Mouse (Mus musculus): Measurements from ENCODE around the gene Reep6. TPM values are rescaled to one million over a fixed set of nuclear protein-coding genes. Genes with fewer than 3 reads are reported as not detected.

Reep6 gene
- polyA plus RNA-seq, 1 experiment: 4.9 TPM

- DNase-seq (ENCODE audit: extremely low spot score in 1 of 2, low spot score in 1 of 2): no peak
Measured at GRCm38 (mm10) chr10:80348981-80349380, 19.2 kb downstream of the Reep6 start.

DNA sequence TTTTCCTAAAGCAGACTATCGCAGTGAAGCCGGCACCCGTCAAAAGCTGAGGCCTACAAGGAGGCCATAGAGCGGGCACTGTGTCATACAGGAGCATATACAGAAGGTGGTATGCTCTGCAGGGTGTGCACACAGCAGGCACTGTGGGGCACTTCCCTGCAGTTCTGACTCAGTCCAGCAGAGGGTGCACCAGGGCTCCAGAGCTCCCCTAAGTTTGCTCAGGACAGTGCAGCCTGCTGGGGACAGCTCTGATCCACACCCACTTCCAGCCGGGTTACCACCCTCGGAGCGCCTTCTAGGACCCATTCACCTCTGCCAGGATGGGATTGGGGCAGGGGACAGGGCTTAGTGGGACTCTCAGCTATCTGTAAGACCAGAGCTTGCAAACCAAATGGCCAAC is 20.5 kb downstream of the Reep6 start:
- DNase-seq (ENCODE audit: extremely low spot score in 1 of 2, low spot score in 1 of 2): peak in 1 of 2 experiments; percentile 93

DNA sequence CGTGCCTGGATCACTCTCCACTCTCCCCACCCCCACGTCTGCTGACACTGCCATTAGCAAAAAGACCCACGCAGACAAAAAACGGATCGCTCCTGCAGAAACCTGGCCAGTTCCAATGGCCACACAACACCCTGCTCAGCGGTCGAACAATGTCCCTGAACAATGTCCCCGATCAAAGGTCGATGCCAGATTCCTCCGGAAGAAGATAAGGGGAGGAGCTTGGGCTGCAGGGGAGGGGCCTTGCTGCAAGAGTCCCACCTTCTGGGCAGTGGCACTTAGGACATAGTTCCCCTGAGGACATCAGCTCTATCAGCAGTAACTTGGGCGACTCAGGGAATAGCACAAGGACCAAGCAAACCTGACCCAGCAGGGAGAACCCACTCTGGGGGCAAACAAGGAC is 22.1 kb downstream of the Reep6 start:
- no peak for DNase-seq (ENCODE audit: extremely low spot score in 1 of 2, low spot score in 1 of 2)

- no peak for DNase-seq (ENCODE audit: extremely low spot score in 1 of 2, low spot score in 1 of 2)
Measured at GRCm38 (mm10) chr10:80352727-80353126, 23.0 kb downstream of the Reep6 start.

- no peak for DNase-seq (ENCODE audit: extremely low spot score in 1 of 2, low spot score in 1 of 2)
Measured at GRCm38 (mm10) chr10:80355431-80355830, 25.7 kb downstream of the Reep6 start.

GRCm38 (mm10) chr10:80356001-80356682 is 26.4 kb downstream of the Reep6 start, which contains the start of gene Plk5:
Plk5 (plus strand) TSS chr10:80356459.
- no peak for DNase-seq (ENCODE audit: extremely low spot score in 1 of 2, low spot score in 1 of 2)

GRCm38 (mm10) chr10:80356737-80357136 is 27.0 kb downstream of the Reep6 start:
- no peak for DNase-seq (ENCODE audit: extremely low spot score in 1 of 2, low spot score in 1 of 2)

DNA sequence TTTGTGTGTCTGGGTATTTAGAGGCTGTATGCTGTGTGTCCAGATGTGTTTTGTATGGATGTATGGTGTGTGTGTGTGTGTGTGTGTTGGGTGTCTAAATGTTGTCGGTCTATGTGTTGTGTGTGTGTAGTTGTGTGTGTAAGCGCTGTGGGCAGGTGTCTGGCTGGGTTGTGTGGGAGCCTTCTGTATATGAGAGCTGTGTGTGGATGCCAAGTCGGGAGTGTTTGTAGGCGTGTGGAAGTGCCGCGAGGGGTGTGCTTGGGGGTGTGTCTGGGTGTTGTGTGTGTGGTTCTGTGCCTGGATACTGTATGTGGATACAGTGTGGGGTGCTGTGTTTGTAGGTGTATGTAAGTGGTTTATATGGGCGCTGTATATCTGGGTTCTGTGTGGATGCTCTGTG is 27.6 kb downstream of the Reep6 start:
- no peak for DNase-seq (ENCODE audit: extremely low spot score in 1 of 2, low spot score in 1 of 2)

GRCm38 (mm10) chr10:80357994-80358639 is 28.4 kb downstream of the Reep6 start:
- no peak for DNase-seq (ENCODE audit: extremely low spot score in 1 of 2, low spot score in 1 of 2)

- no peak for DNase-seq (ENCODE audit: extremely low spot score in 1 of 2, low spot score in 1 of 2)
Measured at GRCm38 (mm10) chr10:80363734-80364133, 34.0 kb downstream of the Reep6 start.

DNA sequence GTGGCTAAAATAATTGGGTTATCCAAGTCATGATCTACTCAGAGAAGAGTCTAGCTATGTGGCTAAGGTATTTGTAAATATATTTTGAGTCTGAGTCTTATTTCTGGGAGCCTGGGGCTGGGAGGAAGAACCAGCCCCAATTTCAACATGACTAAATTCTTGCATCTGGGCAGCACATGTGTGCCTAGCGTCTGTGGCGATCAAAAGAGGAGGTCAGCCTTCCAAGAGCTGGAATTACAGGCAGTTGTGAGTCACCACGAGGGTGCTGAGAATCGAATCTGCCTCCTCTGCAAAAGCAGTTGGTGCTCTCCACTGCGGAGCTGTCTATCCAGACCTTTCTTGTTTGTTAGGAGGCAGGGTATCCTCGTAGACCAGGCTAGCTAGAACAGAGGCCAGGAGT is 36.0 kb downstream of the Reep6 start:
- DNase-seq (ENCODE audit: extremely low spot score in 1 of 2, low spot score in 1 of 2): no peak

GRCm38 (mm10) chr10:80367954-80368353 is 38.2 kb downstream of the Reep6 start:
- DNase-seq (ENCODE audit: extremely low spot score in 1 of 2, low spot score in 1 of 2): no peak

- no peak for DNase-seq (ENCODE audit: extremely low spot score in 1 of 2, low spot score in 1 of 2)
Measured at GRCm38 (mm10) chr10:80368392-80368791, 38.6 kb downstream of the Reep6 start.

DNA sequence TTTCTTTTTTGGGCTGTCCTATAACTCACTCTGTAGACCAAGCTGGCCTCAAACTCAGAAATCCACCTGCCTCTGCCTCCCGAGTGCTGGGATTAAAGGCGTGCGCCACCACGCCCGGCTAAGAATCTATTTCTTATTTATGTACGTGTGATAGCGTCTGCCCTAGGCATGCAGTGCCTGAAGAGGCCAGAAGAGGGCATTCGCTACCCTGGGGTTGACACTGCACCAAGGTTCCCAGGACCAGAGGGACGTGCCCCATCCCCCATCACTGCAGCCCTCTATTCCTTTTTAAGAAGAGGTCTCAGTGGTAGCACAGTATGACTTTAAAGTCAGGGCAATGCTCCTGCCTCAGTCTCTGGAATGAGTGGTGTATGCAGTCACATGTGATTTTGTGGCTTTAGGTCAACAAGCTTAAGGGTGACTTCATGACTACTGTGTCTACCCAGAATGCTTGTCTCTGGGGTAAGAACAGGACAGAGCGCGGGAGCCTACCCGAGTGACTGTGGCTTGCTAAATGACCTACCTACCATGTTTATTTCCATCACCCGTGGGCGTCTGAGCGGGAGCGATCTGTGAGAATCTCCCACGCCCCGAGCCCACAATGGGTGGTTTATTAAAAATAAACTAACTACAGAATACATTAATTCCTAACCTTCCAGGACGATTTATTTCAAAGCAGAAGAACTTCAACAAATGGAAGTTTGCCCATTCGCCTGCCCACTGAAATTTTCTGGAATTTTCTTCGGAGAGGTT is 40.4 kb downstream of the Reep6 start:
- peak in 1 of 2 experiments; percentile 70 for DNase-seq (ENCODE audit: extremely low spot score in 1 of 2, low spot score in 1 of 2)

DNA sequence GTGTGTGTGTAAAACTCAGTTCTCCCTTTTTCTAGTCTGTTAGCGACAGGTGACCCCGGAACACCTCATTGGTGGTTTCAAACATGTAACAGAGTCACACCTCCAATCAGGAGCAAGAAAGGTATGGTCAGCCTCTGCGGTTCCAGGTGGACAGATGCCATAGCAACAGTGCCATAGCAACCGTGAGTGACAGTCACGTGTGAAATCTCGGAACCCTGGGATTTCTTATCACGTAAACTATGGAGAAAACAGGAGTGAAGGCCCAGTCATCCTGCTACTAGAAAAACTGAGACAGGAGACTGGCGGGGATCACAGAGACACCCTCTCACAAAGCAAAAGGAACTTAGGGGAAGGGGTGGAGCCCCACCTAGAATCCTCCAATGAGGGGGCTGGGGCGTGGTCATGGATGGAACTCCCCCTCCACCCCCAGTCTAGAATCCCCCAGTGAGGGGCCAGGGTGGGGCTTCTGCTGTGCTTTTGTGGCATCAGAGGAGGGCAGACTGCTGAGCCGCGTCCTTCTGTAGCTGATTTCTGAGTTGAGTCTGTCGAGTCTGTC is 41.7 kb downstream of the Reep6 start:
- no peak for DNase-seq (ENCODE audit: extremely low spot score in 1 of 2, low spot score in 1 of 2)

GRCm38 (mm10) chr10:80371983-80372382 is 42.2 kb downstream of the Reep6 start:
- no peak for DNase-seq (ENCODE audit: extremely low spot score in 1 of 2, low spot score in 1 of 2)

DNA sequence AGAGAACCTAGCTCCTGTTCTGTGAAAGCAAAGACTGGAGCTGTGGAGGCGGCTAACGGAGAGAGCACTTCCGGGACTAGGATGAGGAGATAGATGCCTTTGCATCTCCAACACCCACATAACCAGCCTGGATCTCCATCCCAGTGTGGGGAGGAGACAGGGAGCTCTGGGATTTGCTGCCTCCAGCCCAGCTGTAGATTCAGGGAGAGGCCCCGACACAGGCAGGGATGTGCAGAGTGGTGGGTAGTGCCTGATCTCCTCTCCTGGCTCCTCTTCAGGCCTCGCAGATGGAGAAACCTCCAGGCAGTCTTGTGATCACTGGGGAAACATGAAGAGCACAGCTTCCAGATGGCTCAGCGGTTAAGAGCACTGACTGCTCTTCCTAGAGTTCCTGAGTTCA is 43.0 kb downstream of the Reep6 start:
- DNase-seq (ENCODE audit: extremely low spot score in 1 of 2, low spot score in 1 of 2): no peak

DNA sequence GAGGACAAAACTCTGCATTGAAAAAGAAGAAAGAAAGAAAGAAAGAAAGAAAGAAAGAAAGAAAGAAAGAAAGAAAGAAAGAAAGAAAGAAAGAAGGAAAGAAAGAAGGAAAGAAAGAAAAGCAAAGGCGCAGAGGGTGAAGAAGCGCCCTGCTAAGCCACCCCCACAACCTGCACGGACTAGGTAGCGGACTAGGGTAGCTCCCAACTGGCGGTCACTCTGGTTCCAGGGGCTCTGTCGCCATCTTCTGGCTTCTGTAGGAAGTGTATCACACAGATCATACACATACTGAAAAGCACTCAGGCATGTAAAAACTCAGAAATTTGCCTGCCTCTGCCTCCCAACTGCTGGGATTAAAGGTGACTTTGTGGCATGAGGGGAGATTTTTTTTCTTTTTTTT is 44.3 kb downstream of the Reep6 start:
- DNase-seq (ENCODE audit: extremely low spot score in 1 of 2, low spot score in 1 of 2): peak in 1 of 2 experiments; percentile 90

- DNase-seq (ENCODE audit: extremely low spot score in 1 of 2, low spot score in 1 of 2): peak; percentile 78 to 97
Measured at GRCm38 (mm10) chr10:80376160-80376559, 46.4 kb downstream of the Reep6 start.

GRCm38 (mm10) chr10:80377716-80378115 is 48.0 kb downstream of the Reep6 start:
- DNase-seq (ENCODE audit: extremely low spot score in 1 of 2, low spot score in 1 of 2): no peak

DNA sequence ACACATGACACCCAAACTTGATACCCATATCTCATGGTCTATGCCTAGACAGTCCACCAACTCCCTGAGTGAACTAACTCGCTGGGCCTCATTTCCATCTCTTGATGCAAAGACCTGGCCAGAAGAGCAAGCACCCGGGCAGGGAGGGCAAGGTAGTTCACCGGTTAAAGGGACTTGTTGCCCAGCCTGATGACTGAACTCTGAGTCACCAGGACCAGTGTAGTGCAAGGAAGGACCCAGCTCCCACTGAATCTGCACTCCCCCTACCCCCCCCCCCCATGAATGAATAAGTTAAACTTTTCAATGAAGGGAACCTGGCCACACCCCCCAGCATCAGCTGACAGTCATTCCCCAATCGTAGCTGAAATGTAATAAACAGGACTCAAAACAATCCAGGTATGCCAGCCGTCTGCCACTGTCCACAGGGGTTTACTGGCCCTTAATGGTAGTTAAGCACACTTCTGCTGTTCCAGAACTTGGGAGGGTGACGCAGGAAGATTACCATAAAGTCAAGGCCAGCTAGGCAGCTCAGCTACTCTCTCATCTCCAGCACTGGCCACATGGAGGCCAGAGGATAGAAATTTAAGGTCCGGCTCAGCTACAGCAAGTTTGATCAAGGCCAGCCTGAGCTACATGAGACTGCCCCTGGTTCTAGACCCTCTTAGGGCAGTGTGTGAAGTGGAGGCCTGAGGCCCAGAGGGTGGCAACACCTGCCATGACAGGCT is 53.0 kb downstream of the Reep6 start:
- DNase-seq (ENCODE audit: extremely low spot score in 1 of 2, low spot score in 1 of 2): no peak

All from frontal cortex, adult 2 months (tissue).